Mouse (Mus musculus) forebrain, embryonic 10.5 days (tissue): ENCODE measurements at regions not wholly inside any gene's neighbourhood (a gene's known extent, or its start where the extent isn't known, plus 50 kb on each side); places are given as distances from the start of the nearest gene placed in this dataset.

Source experiments
- DNase-seq: peaks from one replicate; pipeline ENCODE4 v3.0.0-alpha.2; 2017; ENCODE audit warnings: low spot score; ENCODE audit errors: extremely low spot score
- H3K27ac ChIP-seq: fragments of 300-500 bp; sonication (generic); 2 replicates; pipeline ENCODE4 v1.5.1; 2016; ENCODE audit warnings: mild to moderate bottlenecking
- H3K27me3 ChIP-seq: fragments of 300-500 bp; sonication (generic); 2 replicates; pipeline ENCODE4 v1.6.1; 2016; ENCODE audit warnings: mild to moderate bottlenecking; ENCODE audit not compliant: poor library complexity, severe bottlenecking
- H3K36me3 ChIP-seq: fragments of 300-500 bp; sonication (generic); replicated peaks from 2 replicates; pipeline ENCODE4 v1.6.1; 2016; ENCODE audit warnings: mild to moderate bottlenecking, moderate library complexity
- H3K4me1 ChIP-seq: fragments of 300-500 bp; sonication (generic); 2 replicates; pipeline ENCODE4 v1.6.1; 2016
- H3K4me3 ChIP-seq: fragments of 300-500 bp; sonication (generic); 2 replicates; pipeline ENCODE4 v1.5.1; 2016; ENCODE audit warnings: mild to moderate bottlenecking, moderate library complexity
- H3K9me3 ChIP-seq: fragments of 300-500 bp; sonication (generic); 2 replicates; pipeline ENCODE4 v1.6.1; 2016; ENCODE audit warnings: mild to moderate bottlenecking, moderate library complexity
- WGBS: fragments of 180-500 bp; shearing (Covaris S2); methylation state at CpG from one replicate; pipeline ENCODE4 v1.1.7; 2016; 5-methylcytosine and 5-hydroxymethylcytosine counted together

- Histone ChIP-seq H3K27me3 (no peaks in the 10 kb centered on the region), H3K4me1 (peaks cover 37% of the 10 kb centered on the region), H3K27ac (peak overlapping the region; percentile 53; the same call in 1 of the 2 replicates), H3K9me3 (no peaks in the 10 kb centered on the region), H3K4me3 (no peak overlapping the region), H3K36me3 (no peaks in the 10 kb centered on the region)
- no peak for DNase-seq
- WGBS = 56% methylated on average over 4 of the region's 4 CpGs
Observed at GRCm38 (mm10) chr2:106425451-106425881, 267.6 kb upstream of the Mpped2 start.

- WGBS = 86% methylated on average over 1 of the region's 1 CpGs
- H3K27ac ChIP-seq = no peak overlapping the region
- DNase-seq = no peak
Observed at GRCm38 (mm10) chr2:106426010-106426409, 267.1 kb upstream of the Mpped2 start.

GRCm38 (mm10) chr2:106427237-106427636 lies 265.8 kb upstream of the Mpped2 start:
- Histone ChIP-seq H3K36me3 (no peaks in the 10 kb centered on the region), H3K4me3 (no peak overlapping the region), H3K27ac (no peak overlapping the region), H3K9me3 (no peaks in the 10 kb centered on the region), H3K4me1 (peaks cover 50% of the 10 kb centered on the region), H3K27me3 (peaks cover 4% of the 10 kb centered on the region)
- 69% methylated on average over 7 of the region's 7 CpGs for WGBS
- DNase-seq = no peak

More at GRCm38 (mm10) chr2:106426010-106426409, 267.1 kb upstream of the Mpped2 start:
- no peak overlapping the region for H3K4me3 ChIP-seq
- no peaks in the 10 kb centered on the region for H3K27me3 ChIP-seq
- no peaks in the 10 kb centered on the region for H3K9me3 ChIP-seq
- peaks cover 38% of the 10 kb centered on the region for H3K4me1 ChIP-seq
- H3K36me3 ChIP-seq = no peaks in the 10 kb centered on the region

GRCm38 (mm10) chr2:106428909-106429308 lies 264.2 kb upstream of the Mpped2 start:
- Histone ChIP-seq H3K27me3 (peaks cover 19% of the 10 kb centered on the region), H3K36me3 (no peaks in the 10 kb centered on the region), H3K9me3 (no peaks in the 10 kb centered on the region), H3K4me3 (no peak overlapping the region), H3K4me1 (peaks cover 51% of the 10 kb centered on the region), H3K27ac (peak overlapping the region; percentile 7; the same call in 1 of the 2 replicates)
- 70% methylated on average over 11 of the region's 11 CpGs for WGBS
- no peak for DNase-seq

GRCm38 (mm10) chr2:106431141-106431540 lies 261.9 kb upstream of the Mpped2 start:
- Histone ChIP-seq H3K27ac (no peak overlapping the region), H3K27me3 (peaks cover 27% of the 10 kb centered on the region), H3K9me3 (no peaks in the 10 kb centered on the region), H3K4me1 (peaks cover 35% of the 10 kb centered on the region), H3K36me3 (no peaks in the 10 kb centered on the region), H3K4me3 (peak overlapping the region; percentile 38)
- 31% methylated on average over 8 of the region's 8 CpGs for WGBS
- peak; percentile 53 for DNase-seq

GRCm38 (mm10) chr2:106431637-106432199 lies 261.4 kb upstream of the Mpped2 start:
- no peak for DNase-seq
- Histone ChIP-seq H3K27ac (peak overlapping the region; percentile 15; the same call in 1 of the 2 replicates), H3K4me3 (peak overlapping the region; percentile 38), H3K9me3 (no peaks in the 10 kb centered on the region), H3K27me3 (peaks cover 27% of the 10 kb centered on the region), H3K4me1 (peaks cover 34% of the 10 kb centered on the region), H3K36me3 (no peaks in the 10 kb centered on the region)
- 15% methylated on average over 9 of the region's 9 CpGs for WGBS

- no peaks in the 10 kb centered on the region for H3K36me3 ChIP-seq
- H3K9me3 ChIP-seq = no peaks in the 10 kb centered on the region
- peaks cover 27% of the 10 kb centered on the region for H3K27me3 ChIP-seq
- H3K4me1 ChIP-seq = peaks cover 19% of the 10 kb centered on the region
- H3K27ac ChIP-seq = no peak overlapping the region
- WGBS = 21% methylated on average over 2 of the region's 2 CpGs
- DNase-seq = no peak
- no peak overlapping the region for H3K4me3 ChIP-seq
Observed at GRCm38 (mm10) chr2:106436136-106436535, 256.9 kb upstream of the Mpped2 start.

- WGBS = 52% methylated on average over 7 of the region's 7 CpGs
Observed at GRCm38 (mm10) chr2:106454310-106454974, 238.6 kb upstream of the Mpped2 start.

GRCm38 (mm10) chr2:106455039-106455438 lies 238.0 kb upstream of the Mpped2 start:
- Histone ChIP-seq H3K27ac (no peak overlapping the region), H3K9me3 (no peaks in the 10 kb centered on the region), H3K4me3 (no peak overlapping the region), H3K4me1 (peaks cover 18% of the 10 kb centered on the region), H3K27me3 (0 out of 2 replicates have a peak, but pooled peaks cover 4% of the 10 kb centered on the region), H3K36me3 (no peaks in the 10 kb centered on the region)
- 92% methylated on average over 4 of the region's 4 CpGs for WGBS
- DNase-seq = no peak

More at GRCm38 (mm10) chr2:106454310-106454974, 238.6 kb upstream of the Mpped2 start:
- H3K4me1 ChIP-seq = peaks cover 18% of the 10 kb centered on the region
- H3K27me3 ChIP-seq = 0 out of 2 replicates have a peak, but pooled peaks cover 4% of the 10 kb centered on the region
- peak overlapping the region; percentile 13; the same call in 1 of the 2 replicates for H3K27ac ChIP-seq
- no peaks in the 10 kb centered on the region for H3K36me3 ChIP-seq
- no peaks in the 10 kb centered on the region for H3K9me3 ChIP-seq
- no peak overlapping the region for H3K4me3 ChIP-seq
- no peak for DNase-seq

- Histone ChIP-seq H3K27ac (no peak overlapping the region; the same call in 1 of the 2 replicates), H3K9me3 (no peaks in the 10 kb centered on the region), H3K4me1 (peaks cover 17% of the 10 kb centered on the region), H3K4me3 (no peak overlapping the region), H3K27me3 (0 out of 2 replicates have a peak, but pooled peaks cover 4% of the 10 kb centered on the region), H3K36me3 (no peaks in the 10 kb centered on the region)
- no peak for DNase-seq
- 88% methylated on average over 3 of the region's 3 CpGs for WGBS
Observed at GRCm38 (mm10) chr2:106455972-106456371, 237.1 kb upstream of the Mpped2 start.

GRCm38 (mm10) chr2:106458003-106458402 lies 235.1 kb upstream of the Mpped2 start:
- peaks cover 34% of the 10 kb centered on the region for H3K4me1 ChIP-seq
- no peak overlapping the region for H3K4me3 ChIP-seq
- H3K27me3 ChIP-seq = 0 out of 2 replicates have a peak, but pooled peaks cover 4% of the 10 kb centered on the region
- no peak overlapping the region for H3K27ac ChIP-seq
- 60% methylated on average over 5 of the region's 5 CpGs for WGBS
- no peaks in the 10 kb centered on the region for H3K9me3 ChIP-seq
- no peak for DNase-seq
- no peaks in the 10 kb centered on the region for H3K36me3 ChIP-seq

GRCm38 (mm10) chr2:106461021-106461420 lies 232.0 kb upstream of the Mpped2 start:
- no peaks in the 10 kb centered on the region for H3K36me3 ChIP-seq
- H3K9me3 ChIP-seq = no peaks in the 10 kb centered on the region
- peak; percentile 17 for DNase-seq
- H3K27me3 ChIP-seq = 0 out of 2 replicates have a peak, but pooled peaks cover 4% of the 10 kb centered on the region
- WGBS = 66% methylated on average over 8 of the region's 8 CpGs
- no peak overlapping the region for H3K4me3 ChIP-seq
- H3K4me1 ChIP-seq = peaks cover 27% of the 10 kb centered on the region
- H3K27ac ChIP-seq = no peak overlapping the region

- no peak overlapping the region for H3K4me3 ChIP-seq
- no peak for DNase-seq
- H3K27ac ChIP-seq = peak overlapping the region; percentile 27; the same call in 1 of the 2 replicates
Observed at GRCm38 (mm10) chr2:106461490-106461889, 231.6 kb upstream of the Mpped2 start.

More at GRCm38 (mm10) chr2:106461490-106461889, 231.6 kb upstream of the Mpped2 start:
- no peaks in the 10 kb centered on the region for H3K36me3 ChIP-seq
- H3K4me1 ChIP-seq = peaks cover 27% of the 10 kb centered on the region
- 0 out of 2 replicates have a peak, but pooled peaks cover 4% of the 10 kb centered on the region for H3K27me3 ChIP-seq
- WGBS = 87% methylated on average over 7 of the region's 7 CpGs
- no peaks in the 10 kb centered on the region for H3K9me3 ChIP-seq
